Mouse (Mus musculus) neutrophil, adult 5-6 weeks (primary cell): ENCODE measurements around the gene Gm4553. TPM values are rescaled to one million over a fixed set of nuclear protein-coding genes. Genes with fewer than 3 reads are reported as not detected.
"Not testable (repeated sequence)": the region's sequence is repeated elsewhere in the genome, so short reads cannot be mapped to it uniquely, and the experiment has no call there.

Experiments
- ATAC-seq: fragments of 151-379, 151-347 bp; 2 replicates; pipeline ENCODE4 v1.8.0; 2017; ENCODE audit warnings: mild to moderate bottlenecking, moderate TSS enrichment; ENCODE audit not compliant: insufficient number of reproducible peaks, poor library complexity, low FRiP score, severe bottlenecking; ENCODE audit errors: extremely low read depth
- total RNA-seq: library from RNA; stranded (forward); fragments of 200-1000 nt; gene quantifications from 2 replicates; pipeline ENCODE4 v1.2.3, GENCODE M21; 2017

Gm4553 gene
- total RNA-seq, 1 experiment from 2014 or later, result not detected

- not testable (repeated sequence) for ATAC-seq
These were observed 22.0 kb downstream of the Gm4553 start for GRCm38 (mm10) chr7:142143506-142144010.

DNA sequence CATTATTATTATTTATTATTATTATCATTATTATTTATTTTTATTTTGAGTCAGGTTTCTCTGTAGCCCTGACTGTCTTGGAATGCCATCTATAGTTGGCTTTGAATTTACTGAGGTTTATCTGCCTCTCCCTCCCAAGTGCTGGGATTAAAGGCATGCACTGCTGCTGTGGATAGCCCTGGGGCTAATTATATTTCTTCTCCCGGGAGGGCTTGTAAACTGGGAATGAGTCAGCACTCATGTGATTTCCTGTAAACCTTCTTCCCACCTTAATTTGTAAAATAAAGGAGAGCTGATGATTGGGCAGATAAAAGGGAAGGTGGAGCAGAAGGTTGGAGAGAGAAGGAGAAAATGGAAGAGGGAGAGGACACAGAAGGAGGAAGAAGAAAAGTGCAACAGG lies 24.8 kb downstream of the Gm4553 start:
- ATAC-seq, result no peak

DNA sequence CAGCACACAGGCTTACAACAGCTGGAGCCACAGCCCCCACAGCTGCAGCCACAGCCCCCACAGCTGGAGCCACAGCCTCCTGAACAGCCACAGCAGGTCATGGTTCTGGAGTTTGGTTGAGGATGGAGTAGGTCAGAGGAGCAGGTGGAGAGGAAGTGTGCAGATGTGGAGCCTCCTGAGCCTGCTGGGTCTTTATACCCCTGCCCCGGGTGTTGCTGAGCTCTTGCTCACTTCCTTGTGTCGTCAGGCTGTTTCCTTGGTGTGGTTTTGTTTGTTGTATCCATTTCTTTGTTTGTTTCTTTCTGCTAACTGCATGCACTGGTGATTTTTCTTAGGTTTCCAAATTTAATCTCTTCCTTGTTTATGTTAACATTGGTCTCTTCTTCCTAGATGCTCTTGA lies 29.6 kb downstream of the Gm4553 start, which contains the start of gene Gm39115:
Gene Gm39115 (minus strand): TSS at position 101 of the 400 bp plus-strand sequence.
- not testable (repeated sequence) for ATAC-seq

- no peak for ATAC-seq
These were observed 31.1 kb downstream of the Gm4553 start for GRCm38 (mm10) chr7:142134206-142134995.

DNA sequence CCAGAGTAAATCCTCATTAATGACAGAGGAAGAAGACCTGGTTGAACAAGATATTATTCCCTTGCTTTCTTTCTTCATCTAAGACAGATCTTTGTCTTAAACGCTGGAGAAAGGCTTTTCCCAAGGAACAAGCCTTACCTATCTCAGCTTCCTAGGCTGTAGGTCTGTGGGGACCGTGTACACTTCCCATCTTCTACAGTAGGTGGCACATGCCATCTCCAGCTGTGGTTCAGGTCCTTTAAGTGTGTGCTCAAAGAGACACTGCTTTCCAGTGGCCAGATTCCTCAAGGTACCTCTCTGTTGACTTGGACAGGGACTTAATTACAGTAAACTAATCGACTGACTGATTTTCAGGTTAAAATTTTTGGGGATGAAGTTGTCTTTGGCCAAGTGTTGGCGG lies 36.7 kb downstream of the Gm4553 start:
- ATAC-seq, result no peak

DNA sequence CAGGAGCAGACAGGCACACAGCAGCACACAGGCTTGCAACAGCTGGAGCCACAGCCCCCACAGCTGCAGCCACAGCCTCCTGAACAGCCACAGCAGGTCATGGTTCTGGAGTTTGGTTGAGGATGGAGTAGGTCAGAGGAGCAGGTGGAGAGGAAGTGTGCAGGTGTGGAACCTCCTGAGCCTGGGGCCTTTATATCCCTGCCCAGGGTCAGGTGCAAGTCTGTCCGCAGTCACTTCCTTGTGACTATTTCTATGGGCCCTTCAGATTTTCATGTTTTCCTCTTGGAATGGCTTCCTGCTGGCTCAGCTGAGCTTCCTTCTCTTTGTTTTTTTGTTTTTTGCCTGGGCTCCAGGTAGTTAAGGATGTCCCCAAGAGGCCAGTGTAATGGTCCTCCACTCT lies 44.9 kb downstream of the Gm4553 start, which contains the start of gene Gm45618:
Gene Gm45618 (minus strand): TSS at position 101 of the 400 bp plus-strand sequence.
- ATAC-seq, result not testable (repeated sequence)

- ATAC-seq, result no peak
These were observed 45.9 kb downstream of the Gm4553 start for GRCm38 (mm10) chr7:142119632-142120031.

Other genes with a start within 250 kb of the Gm4553 start
- 40.9 and 41.5 TPM in 2 replicates for gene Tollip, start 247.2 kb downstream of the Gm4553 start, total RNA-seq
- 0.12 and 0.25 TPM in 2 replicates for gene Brsk2, start 216.0 kb downstream of the Gm4553 start, total RNA-seq
- 39.6 and 41.1 TPM in 2 replicates for gene Mob2, start 104.7 kb downstream of the Gm4553 start, total RNA-seq
- not detected in 2 replicates for gene Dusp8, start 69.9 kb downstream of the Gm4553 start, total RNA-seq
- gene Gm45618, start 45.0 kb downstream of the Gm4553 start, total RNA-seq, result not detected in 2 replicates
- not detected in 2 replicates for gene Gm39115, start 29.7 kb downstream of the Gm4553 start, total RNA-seq
- not detected in 2 replicates for gene Gm45337, start 21.1 kb downstream of the Gm4553 start, total RNA-seq
- gene Gm29735, start 8.6 kb downstream of the Gm4553 start, total RNA-seq, result not detected in 2 replicates
- gene Krtap5-2, start 10.3 kb upstream of the Gm4553 start, total RNA-seq, result not detected in 2 replicates
- not detected in 2 replicates for gene Gm10153, start 24.6 kb upstream of the Gm4553 start, total RNA-seq
- not detected in 2 replicates for gene Krtap5-3, start 35.6 kb upstream of the Gm4553 start, total RNA-seq
- gene Gm7579, start 46.1 kb upstream of the Gm4553 start, total RNA-seq, result not detected in 2 replicates
- not detected in 2 replicates for gene Krtap5-5, start 64.2 kb upstream of the Gm4553 start, total RNA-seq
- gene Gm40460, start 75.3 kb upstream of the Gm4553 start, total RNA-seq, result not detected in 2 replicates
- gene Gm2431, start 92.6 kb upstream of the Gm4553 start, total RNA-seq, result not detected in 2 replicates
- gene Gm4559, start 108.6 kb upstream of the Gm4553 start, total RNA-seq, result not detected in 2 replicates
- not detected in 2 replicates for gene Krtap5-1, start 131.4 kb upstream of the Gm4553 start, total RNA-seq
- gene Krtap5-4, start 137.8 kb upstream of the Gm4553 start, total RNA-seq, result not detected in 2 replicates
- gene Ifitm10, start 208.0 kb upstream of the Gm4553 start, total RNA-seq, result 0.81 and 0.86 TPM in 2 replicates
- 494 and 495 TPM in 2 replicates for gene Gm49369, start 216.9 kb upstream of the Gm4553 start, total RNA-seq
- gene Ctsd, start 222.3 kb upstream of the Gm4553 start, total RNA-seq, result 408 and 447 TPM in 2 replicates